Mouse (Mus musculus): Measurements from ENCODE around the gene Retreg3. TPM values are rescaled to one million over a fixed set of nuclear protein-coding genes. Genes with fewer than 3 reads are reported as not detected.
A peak's percentile ranks its signal among the peaks of the same experiment; 100 is the strongest.
"Not testable (repeated sequence)": the region's sequence is repeated elsewhere in the genome, so short reads cannot be mapped to it uniquely, and the experiment has no call there.

Gene Retreg3
- polyA plus RNA-seq, 1 experiment from 2014 or later: 19.7 TPM

DNA sequence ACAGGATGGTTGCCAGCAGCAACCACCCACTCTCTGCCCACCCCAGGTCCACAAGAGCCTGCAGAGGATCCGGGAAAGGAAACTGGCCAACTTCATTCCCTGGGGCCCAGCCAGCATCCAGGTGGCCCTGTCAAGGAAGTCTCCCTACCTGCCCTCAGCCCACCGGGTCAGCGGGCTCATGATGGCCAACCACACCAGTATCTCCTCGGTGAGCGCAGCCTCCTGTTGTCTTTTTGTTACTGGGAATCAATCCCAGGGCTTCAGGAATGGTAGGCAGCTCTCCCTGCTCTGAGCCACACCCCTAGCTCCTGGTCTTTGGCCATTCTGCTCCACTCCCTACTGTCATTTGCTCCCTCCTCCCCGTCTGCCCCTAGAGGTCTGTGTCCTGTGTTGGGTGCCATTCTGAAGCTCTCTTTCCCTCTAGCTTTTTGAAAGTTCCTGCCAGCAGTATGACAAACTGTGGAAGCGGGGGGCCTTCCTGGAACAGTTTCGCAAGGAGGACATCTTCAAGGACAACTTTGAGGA lies 41.4 kb upstream of the Retreg3 start:
- peaks cover 83% of the 10 kb centered on the region for H3K27me3 ChIP-seq (replicated peaks; ENCODE audit: low read depth, poor library complexity, severe bottlenecking)
- peaks cover 37% of the 10 kb centered on the region for H3K4me1 ChIP-seq
- H3K36me3 ChIP-seq (replicated peaks); H3K27ac ChIP-seq (replicated peaks); DNase-seq (ENCODE audit: low spot score); H3K9me3 ChIP-seq; H3K4me3 ChIP-seq: not testable (repeated sequence)
- WGBS: 77% methylated on average over 8 of the region's 8 CpGs

DNA sequence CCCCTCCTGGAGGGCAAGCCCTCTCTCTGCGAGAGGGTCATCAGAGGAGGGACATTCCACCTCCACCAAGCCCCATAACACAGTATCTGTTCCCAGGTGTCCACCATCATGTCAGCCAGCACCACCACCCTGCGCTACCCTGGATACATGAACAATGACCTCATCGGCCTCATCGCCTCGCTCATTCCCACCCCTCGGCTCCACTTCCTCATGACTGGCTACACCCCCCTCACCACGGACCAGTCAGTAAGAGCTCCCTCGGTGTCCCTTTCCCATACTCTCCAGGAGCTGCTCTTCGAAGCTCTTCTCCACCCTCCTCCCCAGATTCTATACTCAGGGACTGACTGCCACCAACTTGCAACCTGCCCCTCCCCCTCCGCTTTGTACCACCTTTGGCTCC lies 40.5 kb upstream of the Retreg3 start:
- DNase-seq (ENCODE audit: low spot score); H3K9me3 ChIP-seq; H3K4me3 ChIP-seq; H3K36me3 ChIP-seq (replicated peaks); H3K27ac ChIP-seq (replicated peaks): not testable (repeated sequence)
- H3K4me1 ChIP-seq: peaks cover 46% of the 10 kb centered on the region
- 81% methylated on average over 10 of the region's 10 CpGs for WGBS
- peaks cover 77% of the 10 kb centered on the region for H3K27me3 ChIP-seq (replicated peaks; ENCODE audit: low read depth, poor library complexity, severe bottlenecking)

DNA sequence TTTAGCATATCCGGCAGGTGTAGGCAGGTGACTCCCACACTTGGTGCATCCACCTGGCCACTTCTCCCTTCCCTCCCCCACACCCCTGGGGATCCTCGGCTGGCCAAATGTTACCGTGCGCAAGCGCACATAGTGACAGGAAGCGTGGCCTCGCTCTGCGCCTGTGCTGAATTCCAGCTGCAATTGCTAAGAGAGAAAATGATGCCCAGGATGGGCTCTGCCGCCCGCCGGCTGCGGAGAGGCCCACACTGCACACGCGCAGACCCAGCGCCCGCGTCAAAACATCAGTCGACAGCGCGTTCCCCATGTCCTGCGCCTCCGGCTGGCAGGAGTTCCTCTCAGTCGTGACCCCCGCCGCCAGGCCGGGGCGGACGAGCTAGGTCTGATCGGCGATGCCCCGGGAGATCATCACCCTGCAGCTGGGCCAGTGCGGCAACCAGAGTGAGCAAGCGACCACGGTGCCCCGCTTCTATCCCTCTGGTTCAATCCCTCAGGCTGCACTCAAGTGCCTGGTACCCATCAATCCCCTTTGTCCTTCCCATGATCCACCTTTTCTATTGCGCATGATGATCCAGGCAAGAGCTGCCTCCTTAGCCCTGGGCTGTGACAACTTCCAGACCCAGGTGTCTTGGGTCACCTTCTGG lies 36.2 kb upstream of the Retreg3 start, which contains the start of gene Tubg2:
TSS of gene Tubg2 (plus strand) at position 180 of the 644 bp plus-strand sequence.
- Histone ChIP-seq H3K4me3 (peak within 1 kb of the TSS; percentile 55), H3K4me1 (peaks cover 20% of the 10 kb centered on the region), H3K27me3 (replicated peaks; ENCODE audit: low read depth, poor library complexity, severe bottlenecking) (peaks cover 37% of the 10 kb centered on the region), H3K9me3 (no peaks in the 10 kb centered on the region), H3K36me3 (replicated peaks) (no peaks in the 10 kb centered on the region), H3K27ac (replicated peaks) (peak within 1 kb of the TSS; percentile 84)
- 1% methylated on average over 36 of the region's 36 CpGs for WGBS
- DNase-seq (ENCODE audit: low spot score): peak; percentile 83

DNA sequence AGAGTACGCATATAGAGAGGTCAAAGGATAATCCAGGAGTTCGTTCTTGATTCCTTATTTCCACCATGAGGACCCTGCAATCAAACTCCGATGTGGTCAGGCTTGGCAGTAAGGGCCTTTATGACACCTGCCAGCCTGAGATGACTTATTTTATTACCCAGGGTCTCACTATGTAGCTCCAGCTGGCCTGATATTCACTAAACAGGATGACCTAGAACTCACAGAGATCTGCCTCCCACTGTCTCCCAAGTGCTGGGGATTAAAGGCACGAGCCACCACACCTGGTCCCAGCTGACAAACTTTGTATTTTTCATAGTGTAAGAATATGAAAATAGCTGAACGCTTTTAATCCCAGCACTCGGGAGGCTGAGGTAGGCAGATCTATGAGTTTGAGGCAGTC lies 35.5 kb upstream of the Retreg3 start:
- peaks cover 21% of the 10 kb centered on the region for H3K4me1 ChIP-seq
- H3K9me3 ChIP-seq: no peaks in the 10 kb centered on the region
- 69% methylated on average over 6 of the region's 6 CpGs for WGBS
- no peak overlapping the region for H3K27ac ChIP-seq (replicated peaks)
- peaks cover 30% of the 10 kb centered on the region for H3K27me3 ChIP-seq (replicated peaks; ENCODE audit: low read depth, poor library complexity, severe bottlenecking)
- DNase-seq (ENCODE audit: low spot score): no peak
- peak overlapping the region; percentile 55; the same call in 1 of the 2 replicates for H3K4me3 ChIP-seq
- H3K36me3 ChIP-seq (replicated peaks): no peaks in the 10 kb centered on the region

DNA sequence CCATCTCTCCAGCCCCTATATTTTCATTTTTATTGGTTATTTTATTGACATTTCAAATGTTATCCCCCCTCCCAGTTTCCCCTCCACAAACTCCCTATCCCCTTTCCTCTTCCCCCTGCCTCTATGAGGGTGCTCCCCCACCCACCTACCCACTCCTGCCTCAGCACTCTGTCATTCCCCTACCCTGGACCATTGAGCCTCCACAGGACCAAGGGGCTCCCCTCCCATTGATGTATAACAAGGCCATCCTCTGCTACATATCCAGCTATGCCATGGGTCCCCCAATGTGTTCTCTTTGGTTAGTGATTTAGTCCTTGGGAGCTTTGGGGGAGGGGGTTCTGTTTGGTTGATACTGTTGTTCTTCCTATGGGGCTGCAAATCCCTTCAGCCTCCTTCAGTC lies 35.0 kb upstream of the Retreg3 start:
- H3K36me3 ChIP-seq (replicated peaks): no peaks in the 10 kb centered on the region
- no peak overlapping the region for H3K27ac ChIP-seq (replicated peaks)
- H3K4me3 ChIP-seq: no peak overlapping the region
- H3K27me3 ChIP-seq (replicated peaks; ENCODE audit: low read depth, poor library complexity, severe bottlenecking): peaks cover 30% of the 10 kb centered on the region
- no peak for DNase-seq (ENCODE audit: low spot score)
- peaks cover 26% of the 10 kb centered on the region for H3K4me1 ChIP-seq
- no peaks in the 10 kb centered on the region for H3K9me3 ChIP-seq

DNA sequence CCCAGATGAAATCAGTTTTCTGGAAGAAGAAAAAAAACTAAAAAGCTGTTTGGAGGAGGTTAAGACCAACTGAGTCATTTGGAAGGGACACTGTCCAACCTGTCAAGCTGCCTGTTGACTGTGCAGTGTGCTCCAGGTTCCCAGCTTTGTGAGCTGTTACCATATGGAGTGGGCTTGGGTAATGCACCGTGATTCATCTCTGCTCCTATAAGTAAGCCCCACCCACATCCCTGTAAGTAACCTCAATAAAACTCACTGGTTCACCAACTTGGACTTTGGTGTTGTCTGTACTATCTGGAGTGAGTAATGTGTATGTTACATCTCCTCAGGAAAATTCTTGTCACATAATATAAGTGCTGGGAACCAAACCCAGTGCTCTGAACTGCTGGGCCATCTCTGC lies 33.1 kb upstream of the Retreg3 start:
- 75% methylated on average over 1 of the region's 1 CpGs for WGBS
- Histone ChIP-seq H3K27ac (replicated peaks) (no peak overlapping the region), H3K4me1 (peaks cover 40% of the 10 kb centered on the region), H3K27me3 (replicated peaks; ENCODE audit: low read depth, poor library complexity, severe bottlenecking) (peaks cover 22% of the 10 kb centered on the region), H3K9me3 (no peaks in the 10 kb centered on the region), H3K4me3 (no peak overlapping the region), H3K36me3 (replicated peaks) (no peaks in the 10 kb centered on the region)
- no peak for DNase-seq (ENCODE audit: low spot score)

DNA sequence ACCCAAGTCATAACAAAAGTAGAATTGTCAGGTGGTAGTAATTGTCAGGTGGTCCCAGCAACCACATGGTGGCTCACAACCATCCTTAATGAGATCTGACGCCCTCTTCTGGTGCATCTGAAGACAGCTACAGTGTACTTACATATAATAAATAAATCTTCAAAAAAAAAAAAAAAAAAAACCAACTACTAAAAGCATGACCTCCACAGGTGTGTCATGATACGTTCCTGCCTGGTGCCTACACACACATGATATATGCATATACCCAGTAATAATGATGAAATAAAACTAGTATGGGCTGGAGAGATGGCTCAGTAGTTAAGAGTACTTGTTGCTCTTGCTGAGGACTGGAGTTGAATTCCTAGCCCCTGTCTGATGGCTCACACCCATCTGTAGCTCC lies 31.4 kb upstream of the Retreg3 start:
- H3K9me3 ChIP-seq: no peaks in the 10 kb centered on the region
- H3K4me3 ChIP-seq: no peak overlapping the region
- no peak overlapping the region for H3K27ac ChIP-seq (replicated peaks)
- no peak for DNase-seq (ENCODE audit: low spot score)
- no peaks in the 10 kb centered on the region for H3K36me3 ChIP-seq (replicated peaks)
- 45% methylated on average over 2 of the region's 2 CpGs for WGBS
- peaks cover 41% of the 10 kb centered on the region for H3K4me1 ChIP-seq
- peaks cover 7% of the 10 kb centered on the region for H3K27me3 ChIP-seq (replicated peaks; ENCODE audit: low read depth, poor library complexity, severe bottlenecking)

DNA sequence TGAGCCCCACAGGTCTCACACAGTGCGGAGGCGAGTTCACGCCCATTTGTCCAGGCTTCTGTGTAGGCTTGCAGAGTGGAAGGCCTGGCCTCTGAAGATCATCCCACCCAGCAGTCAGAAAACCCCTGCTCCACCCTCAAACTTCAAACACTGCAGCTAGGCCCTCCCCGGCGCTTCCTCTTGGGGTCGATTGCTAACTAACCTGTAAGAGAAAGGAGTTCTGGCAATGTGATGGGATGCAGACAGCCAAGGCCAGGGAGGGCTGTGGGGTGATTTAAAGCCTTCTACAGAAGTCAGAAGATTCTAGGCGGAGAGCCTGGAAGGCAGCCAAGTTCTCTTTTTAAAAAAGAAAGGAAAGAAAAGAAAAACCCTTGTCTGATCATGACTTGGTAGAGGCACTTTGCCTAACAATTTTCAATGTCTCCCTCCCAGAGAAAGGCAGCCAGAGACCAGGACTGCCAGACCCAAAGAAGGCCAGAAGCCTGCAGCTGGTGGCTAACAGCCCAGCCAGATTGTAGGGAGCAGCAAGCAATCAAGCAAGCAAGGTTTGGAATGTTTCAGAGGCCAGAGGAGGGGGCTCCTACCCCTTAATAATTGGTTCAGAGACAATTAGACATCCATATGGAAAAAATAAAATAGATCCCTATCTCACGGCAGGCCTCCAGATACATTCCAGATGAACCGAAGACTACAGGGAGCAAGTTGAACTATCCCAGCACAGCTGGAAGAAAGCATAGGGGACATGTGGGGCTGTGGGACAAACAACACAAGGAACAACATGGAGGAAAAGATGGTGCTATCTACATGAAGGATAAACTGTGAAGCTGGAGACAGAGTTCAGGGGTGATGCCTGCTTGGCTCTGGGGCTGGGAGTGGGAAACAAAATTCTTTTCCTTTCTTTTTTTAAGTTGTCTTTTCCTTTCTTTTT lies 29.7 kb upstream of the Retreg3 start:
- peak overlapping the region; percentile 76 for H3K27ac ChIP-seq (replicated peaks)
- H3K4me1 ChIP-seq: peaks cover 31% of the 10 kb centered on the region
- DNase-seq (ENCODE audit: low spot score): peak; percentile 60
- no peaks in the 10 kb centered on the region for H3K9me3 ChIP-seq
- no peaks in the 10 kb centered on the region for H3K27me3 ChIP-seq (replicated peaks; ENCODE audit: low read depth, poor library complexity, severe bottlenecking)
- WGBS: 56% methylated on average over 9 of the region's 9 CpGs
- no peak overlapping the region for H3K4me3 ChIP-seq
- no peaks in the 10 kb centered on the region for H3K36me3 ChIP-seq (replicated peaks)

DNA sequence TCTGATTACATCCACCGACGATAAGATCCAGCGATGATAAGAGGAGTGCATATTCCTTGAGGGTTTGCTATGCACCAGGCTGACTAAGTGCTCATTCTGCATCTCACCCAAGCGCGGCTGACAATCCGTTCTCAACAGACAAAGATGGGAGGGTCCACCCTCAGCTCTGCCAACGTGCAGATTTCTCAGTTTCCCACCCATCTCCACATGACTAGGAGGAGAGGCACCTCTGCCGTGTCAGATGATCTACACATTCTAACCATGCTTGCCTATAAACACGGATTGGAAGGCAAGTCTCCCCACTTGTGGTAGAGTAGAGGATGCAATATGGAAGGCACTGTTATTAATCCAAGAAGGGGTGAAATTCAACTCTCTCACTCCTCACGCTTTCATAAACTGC lies 29.1 kb upstream of the Retreg3 start:
- WGBS: 69% methylated on average over 10 of the region's 10 CpGs
- Histone ChIP-seq H3K27me3 (replicated peaks; ENCODE audit: low read depth, poor library complexity, severe bottlenecking) (no peaks in the 10 kb centered on the region), H3K36me3 (replicated peaks) (no peaks in the 10 kb centered on the region), H3K27ac (replicated peaks) (peak overlapping the region; percentile 76), H3K4me1 (peaks cover 35% of the 10 kb centered on the region), H3K4me3 (no peak overlapping the region), H3K9me3 (no peaks in the 10 kb centered on the region)
- DNase-seq (ENCODE audit: low spot score): no peak

DNA sequence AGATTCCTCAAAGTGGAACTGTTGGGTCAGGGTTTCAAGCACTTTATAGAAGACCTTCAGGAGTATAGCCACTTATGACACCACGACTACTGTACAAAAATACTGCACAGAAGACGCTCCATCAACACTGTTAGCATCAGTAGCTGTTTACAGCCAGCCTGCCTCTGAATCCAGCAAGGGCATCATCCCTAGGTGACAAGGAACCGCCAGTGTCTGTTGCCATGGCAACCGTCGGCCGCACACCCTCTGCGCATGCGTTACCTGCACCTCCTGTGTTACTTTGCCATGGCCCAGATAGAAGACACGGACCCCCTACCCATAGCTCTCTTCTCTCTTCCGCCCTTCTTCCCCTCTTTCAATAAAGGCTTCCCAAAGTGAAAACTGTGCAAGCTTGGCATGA lies 26.7 kb upstream of the Retreg3 start:
- WGBS: 20% methylated on average over 10 of the region's 10 CpGs
- peaks cover 7% of the 10 kb centered on the region for H3K27me3 ChIP-seq (replicated peaks; ENCODE audit: low read depth, poor library complexity, severe bottlenecking)
- DNase-seq (ENCODE audit: low spot score): peak; percentile 69
- H3K36me3 ChIP-seq (replicated peaks): no peaks in the 10 kb centered on the region
- no peak overlapping the region for H3K4me3 ChIP-seq
- peaks cover 40% of the 10 kb centered on the region for H3K4me1 ChIP-seq
- H3K27ac ChIP-seq (replicated peaks): no peak overlapping the region
- no peaks in the 10 kb centered on the region for H3K9me3 ChIP-seq

DNA sequence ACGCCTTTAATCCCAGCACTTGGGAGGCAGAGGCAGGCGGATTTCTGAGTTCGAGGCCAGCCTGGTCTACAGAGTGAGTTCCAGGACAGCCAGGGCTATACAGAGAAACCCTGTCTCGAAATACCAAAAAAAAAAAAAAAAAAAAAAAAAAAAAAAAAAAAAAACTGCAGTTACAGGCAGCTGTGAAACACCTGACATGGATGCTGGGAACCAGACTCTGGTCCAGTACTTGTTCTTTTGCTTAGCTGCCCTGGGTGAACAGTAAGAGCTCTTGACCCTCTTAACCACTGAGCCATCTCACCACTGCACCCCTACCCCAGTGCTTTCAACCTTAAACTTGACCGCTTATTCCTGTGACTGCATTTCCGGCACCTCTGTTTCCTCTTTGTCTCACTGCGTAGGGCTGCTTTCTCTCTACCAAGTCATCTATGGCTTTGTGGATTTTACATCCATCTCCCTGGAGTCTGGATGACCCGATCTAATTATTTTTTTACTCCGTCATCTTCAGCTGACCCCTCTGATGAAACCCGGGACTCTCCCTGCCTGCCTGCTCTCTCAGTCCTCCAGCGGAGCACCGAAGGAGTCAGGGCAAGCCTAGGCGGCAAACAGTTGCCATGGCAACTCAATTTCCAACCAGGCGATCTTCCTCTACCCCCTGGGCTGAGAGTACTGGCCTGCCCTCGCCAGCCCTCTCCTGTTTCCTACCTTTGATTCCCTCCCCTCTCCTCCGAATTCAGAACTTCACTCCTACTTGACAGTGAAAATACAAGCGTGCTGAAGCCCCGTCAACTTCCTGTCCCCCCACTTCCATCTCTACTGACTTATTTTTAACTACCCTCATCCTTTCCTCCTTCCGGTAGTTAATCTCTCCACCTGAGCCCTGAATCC lies 23.9 kb upstream of the Retreg3 start:
- no peaks in the 10 kb centered on the region for H3K9me3 ChIP-seq
- peaks cover 29% of the 10 kb centered on the region for H3K27me3 ChIP-seq (replicated peaks; ENCODE audit: low read depth, poor library complexity, severe bottlenecking)
- peaks cover 44% of the 10 kb centered on the region for H3K4me1 ChIP-seq
- WGBS: 23% methylated on average over 19 of the region's 19 CpGs
- DNase-seq (ENCODE audit: low spot score): peak; percentile 79
- no peaks in the 10 kb centered on the region for H3K36me3 ChIP-seq (replicated peaks)
- H3K27ac ChIP-seq (replicated peaks): peak overlapping the region; percentile 7
- H3K4me3 ChIP-seq: peak overlapping the region; percentile 47
